Mouse (Mus musculus): Measurements from ENCODE around the gene Sprtn.

DNA sequence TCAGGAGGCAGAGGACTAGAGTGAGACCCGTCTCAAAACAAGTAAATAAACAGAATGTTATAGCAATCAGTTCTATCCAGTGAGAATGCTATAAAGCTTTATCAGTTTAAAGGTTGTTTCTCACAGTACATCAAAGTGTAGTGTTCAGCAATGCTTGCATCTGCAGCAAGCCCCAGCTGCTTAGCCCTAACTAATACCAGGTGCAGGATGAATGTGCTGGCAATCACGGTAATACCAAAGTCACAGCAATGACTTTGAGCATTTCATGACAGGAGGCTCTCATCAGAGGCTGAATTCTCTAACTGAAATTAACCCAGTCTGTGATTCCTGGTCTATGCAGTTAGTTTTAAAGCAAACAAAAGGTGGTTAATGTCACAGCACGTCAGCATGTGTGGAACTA is 5.1 kb upstream of the Sprtn start:
- TF ChIP-seq CTCF (IDR thresholded peaks at IDR 0.05; ENCODE audit: insufficient read depth, low read length) (no peak), POLR2A (IDR thresholded peaks at IDR 0.05; ENCODE audit: borderline replicate concordance, extremely low read depth, low read depth, low read length) (no peak)

All from lung, adult 2 months (tissue).